In the genomic region with DNA sequence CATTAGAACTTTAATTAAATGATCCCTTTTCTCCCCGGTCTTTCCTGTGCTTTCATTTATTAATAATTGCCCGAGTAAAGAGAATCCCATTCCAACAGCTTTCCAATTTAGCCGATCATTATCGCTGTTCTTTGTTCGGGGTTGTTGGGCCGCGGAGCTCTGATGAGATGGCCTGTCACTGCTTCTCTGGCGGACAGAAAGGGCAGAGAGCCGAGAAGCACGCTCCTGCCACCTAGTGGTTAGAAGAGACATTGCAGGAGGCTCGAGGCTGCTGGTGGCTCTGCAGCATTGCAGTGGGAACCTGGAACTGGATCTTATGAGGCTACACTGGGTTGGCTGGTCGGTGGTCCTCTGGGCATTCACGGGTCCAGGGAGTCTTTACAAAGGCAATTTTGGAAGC, we compare ENCODE assay signal across 8 mouse cellular contexts. TPM values are rescaled to one million over a fixed set of nuclear protein-coding genes. Genes with fewer than 3 reads are reported as not detected.
A peak's percentile ranks its signal among the peaks of the same experiment; 100 is the strongest.
DNase-seq lines count a peak whose midpoint lies in the region; ATAC-seq and TF ChIP-seq lines count a peak whose summit lies in the region.

No protein-coding gene starts in this region.

- no peak for ATAC-seq in heart, embryonic 14.5 days (ENCODE audit: insufficient number of reproducible peaks, insufficient read depth, low FRiP score, low read depth)
- ATAC-seq in liver, embryonic 12.5 days = peak; percentile 42; the same call in 1 of the 2 replicates
- ATAC-seq in stomach, embryonic 15.5 days (ENCODE audit: insufficient read depth, low FRiP score, low read depth) = peak; percentile 48; the same call in 1 of the 2 replicates

- H3K4me1 ChIP-seq in heart, embryonic 14.5 days (ENCODE audit: control insufficient read depth in 2 of 2, insufficient read depth in 2 of 2, low read length in 2 of 2) = 0 out of 4 replicates have a peak, but pooled peaks cover 0 to 2% of the 10 kb centered on the region in 2 experiments
- H3K4me1 ChIP-seq in liver, embryonic 12.5 days = no peaks in the 10 kb centered on the region
- H3K4me1 ChIP-seq in stomach, embryonic 15.5 days = no peaks in the 10 kb centered on the region

- H3K4me3 ChIP-seq in C2C12 (ENCODE audit: insufficient read depth, poor library complexity, severe bottlenecking) = no peak overlapping the region
- H3K4me3 ChIP-seq in heart, embryonic 14.5 days (ENCODE audit: control insufficient read depth in 1 of 2, insufficient read depth in 1 of 2, low read depth in 1 of 2, low read length in 2 of 2) = no peak overlapping the region
- no peak overlapping the region for H3K4me3 ChIP-seq in liver, embryonic 12.5 days
- H3K4me3 ChIP-seq in stomach, embryonic 15.5 days (replicated peaks) = no peak overlapping the region

- no peaks in the 10 kb centered on the region for H3K79me3 ChIP-seq in C2C12 (ENCODE audit: low read depth)

- TF ChIP-seq CTCF in C2C12 (IDR thresholded peaks at IDR 0.05; ENCODE audit: control insufficient read depth, insufficient read depth, insufficient read length) = peak; percentile 92

- H3K27me3 ChIP-seq in C2C12 (ENCODE audit: control insufficient read depth, insufficient read depth, insufficient read length) = peaks cover under 1% of the 10 kb centered on the region
- H3K27me3 ChIP-seq in heart, embryonic 14.5 days (ENCODE audit: control insufficient read depth, insufficient read depth, low read length) = peaks cover 13% of the 10 kb centered on the region
- peaks cover 8% of the 10 kb centered on the region for H3K27me3 ChIP-seq in liver, embryonic 12.5 days (replicated peaks)
- no peaks in the 10 kb centered on the region for H3K27me3 ChIP-seq in stomach, embryonic 15.5 days (replicated peaks)

- no peak overlapping the region for H3K9ac ChIP-seq in heart, embryonic 14.5 days (ENCODE audit: low read length)
- H3K9ac ChIP-seq in liver, embryonic 12.5 days = no peak overlapping the region
- no peak overlapping the region for H3K9ac ChIP-seq in stomach, embryonic 15.5 days

- H3K9me3 ChIP-seq in heart, embryonic 14.5 days (ENCODE audit: control insufficient read depth, low read length) = no peaks in the 10 kb centered on the region
- peaks cover 6% of the 10 kb centered on the region for H3K9me3 ChIP-seq in liver, embryonic 12.5 days (replicated peaks)
- H3K9me3 ChIP-seq in stomach, embryonic 15.5 days = no peaks in the 10 kb centered on the region

- peak overlapping the region; percentile 47 for H3K4me2 ChIP-seq in heart, embryonic 14.5 days (ENCODE audit: low read length)
- peak overlapping the region; percentile 22; the same call in 1 of the 2 replicates for H3K4me2 ChIP-seq in liver, embryonic 12.5 days
- H3K4me2 ChIP-seq in stomach, embryonic 15.5 days = no peak overlapping the region

- no peaks in the 10 kb centered on the region for H3K79me2 ChIP-seq in C2C12 (ENCODE audit: control insufficient read depth, insufficient read depth)

- DNase-seq in brain, adult 2 months (ENCODE audit: low read depth, low spot score) = peak; percentile 89
- peak; percentile 43 for DNase-seq in fibroblast of lung, adult 2 months (ENCODE audit: low read depth)
- peak; percentile 83 for DNase-seq in kidney, postnatal 14 days
- DNase-seq in neural tube, embryonic 10.5 days (ENCODE audit: extremely low spot score, low spot score) = peak; percentile 87

- no peak overlapping the region for H3ac ChIP-seq in C2C12 (ENCODE audit: control insufficient read depth, insufficient read length, low read depth)

- 1% methylated on average over 13 of the region's 13 CpGs for WGBS in heart, embryonic 14.5 days
- under 1% methylated on average over 13 of the region's 13 CpGs for WGBS in liver, embryonic 12.5 days (ENCODE audit: insufficient replicate concordance)
- WGBS in stomach, embryonic 15.5 days = under 1% methylated on average over 13 of the region's 13 CpGs

- H3K36me3 ChIP-seq in C2C12 (ENCODE audit: control insufficient read depth, insufficient read depth) = no peaks in the 10 kb centered on the region
- no peaks in the 10 kb centered on the region for H3K36me3 ChIP-seq in heart, embryonic 14.5 days (ENCODE audit: control insufficient read depth, insufficient read depth, low read length)
- H3K36me3 ChIP-seq in liver, embryonic 12.5 days = no peaks in the 10 kb centered on the region
- no peaks in the 10 kb centered on the region for H3K36me3 ChIP-seq in stomach, embryonic 15.5 days

- H3K27ac ChIP-seq in heart, embryonic 14.5 days (replicated peaks in 1 of 2; ENCODE audit: control insufficient read depth in 1 of 2, insufficient read depth in 1 of 2, low read depth in 2 of 2, low read length in 2 of 2) = no peak overlapping the region
- no peak overlapping the region for H3K27ac ChIP-seq in liver, embryonic 12.5 days
- H3K27ac ChIP-seq in stomach, embryonic 15.5 days = no peak overlapping the region

TF ChIP-seq in C2C12, 6 proteins besides CTCF, POLR2A, EP300 and RAD21:
- TF ChIP-seq MAX (IDR thresholded peaks at IDR 0.05) = peak; percentile 42
- TF ChIP-seq MYOD1 (IDR thresholded peaks at IDR 0.05; ENCODE audit: control insufficient read depth, insufficient read length, low read depth) = no peak

RNA-seq across cellular contexts. Expression of a gene that starts 13.4 kb away (rescaled TPM):
- not detected for polyA plus RNA-seq in C2C12 (2012; fragmentation: generic; extraction: Trizol)
- not detected in 2 replicates for polyA plus RNA-seq in heart, embryonic 14.5 days (2014; fragmentation: Nextera tagmentation; extraction: Ambion mirVana)
- not detected in 2 replicates for polyA plus RNA-seq in liver, embryonic 12.5 days (2016; fragmentation: Nextera tagmentation; extraction: Ambion mirVana)
- 0.01 TPM in 1 of 2 replicates, not detected in the other for polyA plus RNA-seq in stomach, embryonic 15.5 days (2015; fragmentation: Nextera tagmentation; extraction: Ambion mirVana)

RNA-seq across cellular contexts. Expression of a gene that starts 51.3 kb away (rescaled TPM):
- not detected for polyA plus RNA-seq in C2C12 (2012; fragmentation: generic; extraction: Trizol)
- polyA plus RNA-seq in heart, embryonic 14.5 days (2014; fragmentation: Nextera tagmentation; extraction: Ambion mirVana) = 0.53 and 0.61 TPM in 2 replicates
- polyA plus RNA-seq in liver, embryonic 12.5 days (2016; fragmentation: Nextera tagmentation; extraction: Ambion mirVana) = 0.33 and 0.50 TPM in 2 replicates
- polyA plus RNA-seq in stomach, embryonic 15.5 days (2015; fragmentation: Nextera tagmentation; extraction: Ambion mirVana) = 4.8 and 5.1 TPM in 2 replicates
